Comparison of ENCODE assay signal across 10 mouse cellular contexts in the genomic region with DNA sequence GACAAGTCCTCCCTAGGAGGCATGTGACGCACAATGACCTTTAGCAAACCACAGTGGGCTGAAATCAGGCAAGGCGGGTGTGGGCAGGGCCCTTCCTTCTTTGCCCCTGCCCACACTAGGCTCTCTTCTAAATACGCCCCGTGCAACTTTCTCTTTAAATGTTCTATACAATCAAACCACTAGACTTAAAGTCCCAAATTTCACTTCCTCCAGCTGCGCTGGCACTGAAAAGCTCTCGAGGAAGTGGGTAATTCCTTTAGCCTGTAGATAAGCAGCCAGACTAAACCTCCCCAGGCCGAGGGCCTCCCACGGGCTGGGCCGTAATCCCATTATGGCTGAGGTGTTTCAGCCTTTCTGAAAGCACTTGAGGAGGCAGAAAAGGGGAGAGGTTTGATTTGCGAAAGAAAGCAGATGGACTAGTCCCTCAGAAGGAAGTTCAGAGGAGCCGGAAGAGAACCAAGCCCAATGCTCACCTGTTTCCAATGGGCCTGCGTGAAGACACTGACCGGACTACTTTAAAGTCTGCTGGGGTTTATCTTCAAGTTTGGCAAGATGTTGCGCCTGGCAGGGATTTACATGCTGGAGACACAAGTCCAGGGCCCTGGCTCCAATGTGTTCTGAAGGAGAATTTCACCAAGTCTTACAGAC. TPM values are rescaled to one million over a fixed set of nuclear protein-coding genes. Genes with fewer than 3 reads are reported as not detected.
A peak's percentile ranks its signal among the peaks of the same experiment; 100 is the strongest.
DNase-seq lines count a peak whose midpoint lies in the region; ATAC-seq and TF ChIP-seq lines count a peak whose summit lies in the region.
"Had no signal": no experiment of that assay in that cellular context is flagged by ENCODE, and none has a peak within 500 bp of the region (broad histone marks: within the 10 kb centered on the region; RNA-seq: fewer than 3 reads in every experiment).

No protein-coding gene starts in this region.

- dilution Hi-C loops in CH12.LX (cut with MboI; ENCODE audit: extremely low pct_ligation_motif_present, extremely low pct_unique_long_range_greater_than_20kb, low sequenced_read_pairs): no loop called here

- DNase-seq in CD4-positive helper T cell, adult 2 months (ENCODE audit: low read depth, low spot score): peak; percentile 56
- DNase-seq in CH12.LX (ENCODE audit: extremely low read depth): no peak
- peak; percentile 47 for DNase-seq in liver
- no peak for DNase-seq in left cerebral cortex, postnatal 25 days (ENCODE audit: low spot score in 2 of 2)
- DNase-seq in ovary, postnatal 36 days (ENCODE audit: low spot score): no peak
- no peak for DNase-seq in right cerebral cortex, postnatal 25 days
- no peak for DNase-seq in cerebellum, adult 9-10 months

- TF ChIP-seq RAD21 in CH12.LX (IDR thresholded peaks at IDR 0.05; ENCODE audit: low read depth, low read length): no peak

- H3K27ac ChIP-seq in CH12.LX (ENCODE audit: insufficient read depth, low read depth): no peak overlapping the region
- H3K27ac ChIP-seq: neural tube, embryonic 13.5 days had no signal

- peak; percentile 37 for ATAC-seq in megakaryocyte-erythroid progenitor cell, adult 5-6 weeks (replicated peaks; ENCODE audit: low FRiP score, low TSS enrichment, poor library complexity, severe bottlenecking)

- intact Hi-C loops in left cerebral cortex, postnatal 25 days (cut with DNase I): no loop called here

- H3K27me3 ChIP-seq in CH12.LX (replicated peaks): no peaks in the 10 kb centered on the region
- H3K27me3 ChIP-seq: neural tube, embryonic 13.5 days had no signal

- H3K36me3 ChIP-seq in CH12.LX (replicated peaks in 1 of 2; ENCODE audit: control insufficient read depth in 1 of 2, insufficient read depth in 1 of 2, low read length in 1 of 2): peaks cover 16 to 43% of the 10 kb centered on the region in 2 experiments

- no peak overlapping the region for H3K4me3 ChIP-seq in CH12.LX (replicated peaks in 1 of 3; ENCODE audit: low read depth in 2 of 3, low read length in 2 of 3, poor library complexity in 1 of 3)
- H3K4me3 ChIP-seq: erythroblast, embryonic 14.5 days; neural tube, embryonic 13.5 days had no signal

- no peaks in the 10 kb centered on the region for H3K79me2 ChIP-seq in CH12.LX (replicated peaks; ENCODE audit: control insufficient read depth, extremely low read depth, insufficient read depth, poor library complexity, severe bottlenecking)

- H3K4me2 ChIP-seq in CH12.LX (ENCODE audit: insufficient read depth, low read depth, poor library complexity, severe bottlenecking): peak overlapping the region; percentile 19
- H3K4me2 ChIP-seq: neural tube, embryonic 13.5 days had no signal

- no peak for TF ChIP-seq POLR2A in CH12.LX (IDR thresholded peaks at IDR 0.05; ENCODE audit: low read depth, low read length)

- in situ Hi-C loops in CH12.LX (cut with MboI; ENCODE audit: low pct_ligation_motif_present, low pct_unique_long_range_greater_than_20kb, low sequenced_read_pairs): no loop called here

- no peak for TF ChIP-seq EP300 in CH12.LX (IDR thresholded peaks at IDR 0.05; ENCODE audit: low read length)

- H3K9ac ChIP-seq in CH12.LX (ENCODE audit: insufficient read depth, low read depth): no peak overlapping the region
- H3K9ac ChIP-seq: neural tube, embryonic 13.5 days had no signal

- H3K4me1 ChIP-seq in CH12.LX (ENCODE audit: control insufficient read depth in 1 of 2, insufficient read depth in 2 of 2): peaks cover 9 to 67% of the 10 kb centered on the region in 2 experiments

- no peak for TF ChIP-seq CTCF in CH12.LX (conservative IDR thresholded peaks at IDR 0.05 in 1 of 2, IDR thresholded peaks at IDR 0.05 in 1 of 2; ENCODE audit: low read depth in 2 of 2, low read length in 2 of 2)

- H3K9me3 ChIP-seq in CH12.LX (replicated peaks; ENCODE audit: low read length): no peaks in the 10 kb centered on the region
- H3K9me3 ChIP-seq: neural tube, embryonic 13.5 days had no signal

TF ChIP-seq in CH12.LX, 34 proteins besides CTCF, POLR2A, EP300 and RAD21:
- TF ChIP-seq SMC3 (IDR thresholded peaks at IDR 0.05; ENCODE audit: low read depth, low read length): no peak
- TF ChIP-seq ZNF384 (IDR thresholded peaks at IDR 0.05; ENCODE audit: low read depth, low read length): peak; percentile 44; the same call in 1 of the 2 replicates

RNA-seq across cellular contexts. Expression of a gene that starts 26.6 kb away (rescaled TPM):
- total RNA-seq in CH12.LX (2012; rRNA removed) (4.7 and 6.7 TPM in 2 replicates), CH12.LX (2014; rRNA removed) (5.3 and 6.1 TPM in 2 replicates)
- polyA plus RNA-seq in CH12.LX (2012; ENCODE audit: insufficient read length, low read depth): 6.9 and 7.5 TPM in 2 replicates
- 47.6 and 62.3 TPM in 2 replicates for total RNA-seq in megakaryocyte-erythroid progenitor cell, adult 5-6 weeks (2014; fragmentation: Nextera tagmentation)
- total RNA-seq in megakaryocyte-erythroid progenitor cell, adult 5-6 weeks (2017): 22.4 and 29.3 TPM in 2 replicates
- total RNA-seq in left cerebral cortex, postnatal 25 days (2021): 10 to 100 TPM; 18.1 to 18.3 TPM

Comparison
In these comparisons a context has a peak if more than half of its experiments do, and no peak if none do; other contexts are left out.
1. DNase-seq: peak in CD4-positive helper T cell, adult 2 months (single experiment) and liver (single experiment); none in CH12.LX (single experiment), left cerebral cortex, postnatal 25 days (0 of 2), ovary, postnatal 36 days (single experiment), right cerebral cortex, postnatal 25 days (single experiment) and cerebellum, adult 9-10 months (single experiment).